Mouse (Mus musculus) neutrophil, adult 59 days (primary cell): Measurements from ENCODE around the gene Ddx49. TPM values are rescaled to one million over a fixed set of nuclear protein-coding genes. Genes with fewer than 3 reads are reported as not detected.

ENCODE experiments used
- total RNA-seq, 2 experiments: library from RNA; stranded (reverse); gene quantifications; 1 replicate in 1 of 2; 2 replicates in 1 of 2; pipeline ENCODE4 v1.2.4; 2023

The Ddx49 gene
- 10 to 100 TPM; 32.1 to 32.3 TPM for total RNA-seq

GRCm38 (mm10) chr8:70302358-70302890, at the start of gene Ddx49, which contains the start of gene Cope:
Gene Ddx49 (minus strand): TSS chr8:70302489.
Gene Cope (plus strand): TSS chr8:70302518.

DNA sequence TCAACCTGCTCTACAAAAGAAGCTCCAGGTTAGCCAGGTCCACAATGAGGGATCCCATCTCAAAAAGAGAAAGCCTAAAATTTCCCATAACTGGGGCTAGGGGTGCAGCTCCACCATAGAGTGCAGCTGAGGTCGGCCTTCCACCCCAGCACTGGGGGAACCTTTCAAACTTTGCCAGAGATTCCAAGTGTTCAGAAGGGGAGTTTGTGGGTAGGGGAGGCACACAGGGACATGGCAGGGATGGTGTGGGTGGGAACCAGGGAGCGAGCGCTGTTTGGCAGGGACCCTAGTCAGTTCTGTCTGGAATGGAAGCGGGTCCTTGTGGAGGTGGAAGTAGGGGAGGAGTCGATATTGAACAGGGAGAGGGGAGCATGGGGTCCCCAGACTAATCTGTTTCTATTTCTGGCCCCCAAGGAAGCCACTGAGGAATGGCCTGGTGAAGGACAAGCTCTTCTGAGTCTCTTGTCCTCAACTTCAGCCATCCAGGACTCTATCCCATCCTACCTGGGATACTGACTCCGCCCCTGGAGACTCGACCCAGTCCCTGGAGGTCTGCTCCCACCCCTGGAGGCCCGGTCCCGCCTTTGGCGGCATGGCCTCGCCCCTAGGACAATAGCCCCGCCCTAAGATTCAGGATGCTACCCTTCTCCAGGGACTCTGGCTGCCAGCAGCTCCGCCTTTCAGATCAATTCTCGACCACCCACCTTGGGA, 27.0 kb upstream of the Ddx49 start, which contains the start of gene Gdf1:
Gdf1 (plus strand) TSS at position 694 of the 711 bp plus-strand sequence.

DNA sequence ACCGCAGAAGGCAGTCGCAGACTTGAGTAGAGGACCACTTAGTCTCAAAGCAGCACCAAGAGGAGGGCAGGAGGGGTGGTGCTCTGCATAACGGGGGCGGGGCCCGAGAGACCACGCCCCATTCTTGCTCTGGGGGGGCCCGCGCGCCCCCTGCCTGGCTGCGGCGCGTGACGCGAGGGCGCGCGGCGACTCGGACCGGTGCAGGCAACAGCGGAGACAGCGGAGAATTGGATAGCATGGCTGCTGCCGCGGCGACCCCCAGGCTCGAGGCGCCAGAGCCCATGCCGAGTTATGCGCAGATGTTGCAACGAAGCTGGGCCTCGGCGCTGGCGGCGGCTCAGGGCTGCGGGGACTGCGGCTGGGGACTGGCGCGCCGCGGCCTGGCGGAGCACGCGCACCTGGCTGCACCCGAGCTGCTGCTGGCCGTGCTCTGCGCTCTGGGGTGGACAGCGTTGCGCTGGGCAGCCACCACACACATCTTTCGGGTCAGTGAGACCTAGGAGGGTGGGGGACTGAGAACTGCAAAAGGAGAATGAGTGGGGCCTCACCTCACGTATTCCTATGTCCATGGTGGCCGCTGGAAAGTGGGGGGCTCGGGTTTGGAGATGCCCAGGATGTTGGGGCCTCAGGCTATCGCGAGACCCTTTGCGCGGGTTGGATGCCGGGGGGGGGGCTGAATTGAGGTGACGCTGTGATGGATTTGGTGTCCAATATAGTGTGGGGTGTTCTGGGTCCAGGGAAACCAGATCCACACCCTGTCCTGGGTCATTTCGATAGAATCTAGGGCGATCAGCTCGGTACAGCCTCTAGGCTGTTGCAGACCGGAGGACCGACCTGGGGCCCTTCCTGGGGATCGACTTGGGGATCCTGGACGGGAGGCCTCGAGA, 13.6 kb upstream of the Ddx49 start, which contains the start of gene Cers1:
Cers1 (plus strand) TSS at position 152 of the 887 bp plus-strand sequence.

DNA sequence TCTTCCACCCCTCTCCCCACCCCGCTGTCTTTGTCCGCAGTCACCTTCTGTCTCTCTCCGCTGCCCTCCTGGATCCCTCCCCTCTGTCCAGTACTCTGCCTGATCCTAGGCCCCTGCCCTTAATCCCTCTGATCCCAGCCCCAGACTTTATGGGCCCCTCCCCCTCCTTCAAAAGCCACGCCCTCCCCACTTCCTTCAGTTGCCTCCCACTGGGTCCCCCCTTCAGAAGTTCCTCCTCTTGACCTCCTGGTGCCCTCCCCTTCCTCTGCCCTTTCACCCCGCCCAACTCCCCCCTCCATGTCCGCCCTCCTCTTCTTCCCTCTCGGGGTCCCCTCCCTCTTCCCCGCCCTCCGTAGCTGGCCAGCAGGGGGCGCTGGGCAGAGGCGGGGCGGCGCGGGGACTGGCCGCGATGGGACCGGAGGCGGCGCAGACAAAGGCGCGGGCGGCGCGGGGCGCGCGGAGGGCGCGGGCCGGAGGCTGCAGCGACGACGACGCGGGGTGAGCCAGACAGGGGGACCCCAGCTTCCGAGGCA, 19.6 kb downstream of the Ddx49 start, which contains the start of gene Homer3:
Homer3 (plus strand) TSS at position 225 of the 533 bp plus-strand sequence.

Other genes starting within 250 kb of the Ddx49 start
- gene Tm6sf2, start 229.6 kb downstream of the Ddx49 start, total RNA-seq = not detected
- gene Hapln4, start 219.0 kb downstream of the Ddx49 start, total RNA-seq = not detected
- gene Ncan, start 181.6 kb downstream of the Ddx49 start, total RNA-seq = not detected
- gene Nr2c2ap, start 171.2 kb downstream of the Ddx49 start, total RNA-seq = 10 to 100 TPM in 1 of 2 experiments, 1 to 10 TPM in 1; 9.9 to 12.9 TPM
- gene Rfxank, start 163.3 kb downstream of the Ddx49 start, total RNA-seq = 10 to 100 TPM in 1 of 2 experiments, 1 to 10 TPM in 1; 9.8 to 16.9 TPM
- gene Borcs8, start 163.0 kb downstream of the Ddx49 start, total RNA-seq = 10 to 100 TPM; 35.8 to 41.5 TPM
- gene Mef2b, start 162.8 kb downstream of the Ddx49 start, total RNA-seq = under 1 TPM; 0.53 to 0.78 TPM
- 10 to 100 TPM; 22.8 to 24.0 TPM for gene Tmem161a, start 130.1 kb downstream of the Ddx49 start, total RNA-seq
- 1 to 10 TPM; 1.9 to 2.6 TPM for gene Slc25a42, start 90.2 kb downstream of the Ddx49 start, total RNA-seq
- gene Sugp2, start 68.3 kb downstream of the Ddx49 start, total RNA-seq = 10 to 100 TPM; 27.7 to 31.9 TPM
- gene Armc6, start 68.0 kb downstream of the Ddx49 start, total RNA-seq = 1 to 10 TPM; 4.2 to 5.7 TPM
- 1 to 10 TPM; 8.3 to 9.6 TPM for gene Homer3, start 19.7 kb downstream of the Ddx49 start, total RNA-seq
- gene Cope, start within 50 bp of the Ddx49 start, total RNA-seq = 100 to 1,000 TPM; 104 to 110 TPM
- gene Cers1, start 13.3 kb upstream of the Ddx49 start, total RNA-seq = not detected
- not detected for gene Gdf1, start 27.3 kb upstream of the Ddx49 start, total RNA-seq
- gene Upf1, start 50.8 kb upstream of the Ddx49 start, total RNA-seq = 10 to 100 TPM; 49.1 to 49.4 TPM
- under 1 TPM; 0.24 to 0.78 TPM for gene Comp, start 71.1 kb upstream of the Ddx49 start, total RNA-seq
- 1 to 10 TPM; 4.6 to 6.1 TPM for gene Crtc1, start 137.1 kb upstream of the Ddx49 start, total RNA-seq
- gene Klhl26, start 174.5 kb upstream of the Ddx49 start, total RNA-seq = 1 to 10 TPM; 2.8 to 3.1 TPM
- not detected for gene Tmem59l, start 184.9 kb upstream of the Ddx49 start, total RNA-seq
- not detected for gene Crlf1, start 190.7 kb upstream of the Ddx49 start, total RNA-seq
- gene Rex1bd, start 204.3 kb upstream of the Ddx49 start, total RNA-seq = 10 to 100 TPM; 34.2 to 41.7 TPM
- gene Uba52, start 208.3 kb upstream of the Ddx49 start, total RNA-seq = 1,000 to 10,000 TPM; 1,079 to 1,154 TPM
- gene Fkbp8, start 225.2 kb upstream of the Ddx49 start, total RNA-seq = 100 to 1,000 TPM; 180 to 195 TPM
- 10 to 100 TPM; 35.5 to 41.3 TPM for gene Kxd1, start 225.5 kb upstream of the Ddx49 start, total RNA-seq
- gene Ell, start 237.0 kb upstream of the Ddx49 start, total RNA-seq = 10 to 100 TPM; 45.8 to 47.5 TPM